Mouse (Mus musculus) olfactory bulb, adult 2 months (tissue): ENCODE measurements around the gene Grid2.

ENCODE experiments used
- CTCF ChIP-seq: fragments of 200-500 bp; IDR thresholded peaks from 2 replicates; pipeline ENCODE4 v1.5.1; 2012; ENCODE audit warnings: low read depth, mild to moderate bottlenecking, low read length, moderate library complexity; ENCODE audit not compliant: insufficient read depth
- POLR2A ChIP-seq: fragments of 200-500 bp; IDR thresholded peaks from 2 replicates; pipeline ENCODE4 v1.6.1; 2012; ENCODE audit warnings: mild to moderate bottlenecking, low read depth, low read length, moderate library complexity; ENCODE audit not compliant: insufficient read depth

DNA sequence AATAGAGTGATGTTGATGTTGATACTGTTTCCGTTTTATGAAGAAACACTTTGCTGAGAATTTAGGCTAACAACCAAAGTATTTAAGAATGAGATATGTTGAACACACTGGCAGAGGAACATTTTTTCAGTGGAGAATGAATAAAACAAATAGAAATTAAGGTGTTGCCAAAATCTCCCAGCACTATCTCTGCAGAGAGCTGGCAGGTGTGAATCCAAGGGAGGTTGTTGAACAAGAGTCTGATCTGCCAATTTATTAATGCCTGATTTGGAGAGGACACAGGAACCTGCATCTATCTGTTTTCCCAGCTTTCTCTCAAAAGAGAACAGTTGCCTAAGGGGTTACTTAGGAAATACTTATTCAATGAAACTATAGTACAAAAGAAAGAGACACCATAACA is 822.2 kb downstream of the Grid2 start:
- TF ChIP-seq CTCF: no peak
- TF ChIP-seq POLR2A: no peak
